Mouse (Mus musculus): ENCODE results near the gene Ppa2. TPM values are rescaled to one million over a fixed set of nuclear protein-coding genes. Genes with fewer than 3 reads are reported as not detected.

Gene Ppa2
- polyA plus RNA-seq, 1 experiment, result 51.0 TPM

DNA sequence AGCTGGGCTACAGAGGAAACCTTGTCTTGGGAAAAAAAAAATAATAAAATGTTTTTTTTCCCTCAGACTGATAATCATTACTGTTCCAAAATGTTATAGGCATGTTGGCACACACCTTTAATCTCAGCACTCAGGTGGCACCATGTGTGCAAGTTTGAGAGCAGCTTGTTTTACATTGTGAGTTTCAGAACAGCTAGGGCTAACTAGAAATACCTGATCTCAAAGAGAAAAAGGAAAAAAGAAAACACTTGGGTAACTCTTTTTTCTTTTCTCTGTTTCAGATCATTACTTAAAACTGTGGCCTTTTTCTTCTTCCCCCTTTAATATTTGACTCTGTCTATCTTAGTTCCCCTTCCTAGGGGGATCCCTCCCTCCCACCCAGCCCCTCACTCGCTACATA lies 51.5 kb downstream of the Ppa2 start:
- Histone ChIP-seq H3K4me3 (ENCODE audit: low read depth, low read length) (no peak overlapping the region), H3K9ac (ENCODE audit: low read depth, poor library complexity, severe bottlenecking) (no peak overlapping the region), H3K27me3 (ENCODE audit: control insufficient read depth, insufficient read depth, low read length, poor library complexity, severe bottlenecking) (no peaks in the 10 kb centered on the region), H3K9me3 (replicated peaks; ENCODE audit: control insufficient read depth, insufficient read depth, low read length, poor library complexity, severe bottlenecking) (no peaks in the 10 kb centered on the region), H3K36me3 (ENCODE audit: control insufficient read depth, insufficient read depth, low read length, poor library complexity, severe bottlenecking) (no peaks in the 10 kb centered on the region; the same call in 1 of the 2 replicates), H3K27ac (ENCODE audit: insufficient read depth, low read length) (no peak overlapping the region), H3K4me1 (ENCODE audit: control insufficient read depth, insufficient read depth, low read length) (no peaks in the 10 kb centered on the region)
- TF ChIP-seq POLR2A (IDR thresholded peaks at IDR 0.05; ENCODE audit: insufficient read depth, low read length) (no peak), EP300 (IDR thresholded peaks at IDR 0.05; ENCODE audit: insufficient read depth, low read depth, low read length) (no peak), CTCF (IDR thresholded peaks at IDR 0.05; ENCODE audit: low read depth, low read length) (no peak)

- H3K9ac ChIP-seq (ENCODE audit: low read depth, poor library complexity, severe bottlenecking), result no peak overlapping the region
- H3K4me3 ChIP-seq (ENCODE audit: low read depth, low read length), result no peak overlapping the region
- H3K36me3 ChIP-seq (ENCODE audit: control insufficient read depth, insufficient read depth, low read length, poor library complexity, severe bottlenecking), result no peaks in the 10 kb centered on the region
- H3K9me3 ChIP-seq (replicated peaks; ENCODE audit: control insufficient read depth, insufficient read depth, low read length, poor library complexity, severe bottlenecking), result no peaks in the 10 kb centered on the region
- no peaks in the 10 kb centered on the region for H3K27me3 ChIP-seq (ENCODE audit: control insufficient read depth, insufficient read depth, low read length, poor library complexity, severe bottlenecking)
- TF ChIP-seq POLR2A (IDR thresholded peaks at IDR 0.05; ENCODE audit: insufficient read depth, low read length), result no peak
- TF ChIP-seq CTCF (IDR thresholded peaks at IDR 0.05; ENCODE audit: low read depth, low read length), result no peak
- no peak for TF ChIP-seq EP300 (IDR thresholded peaks at IDR 0.05; ENCODE audit: insufficient read depth, low read depth, low read length)
- no peak overlapping the region for H3K27ac ChIP-seq (ENCODE audit: insufficient read depth, low read length)
- H3K4me1 ChIP-seq (ENCODE audit: control insufficient read depth, insufficient read depth, low read length), result no peaks in the 10 kb centered on the region
Observed at GRCm38 (mm10) chr3:133364138-133364537, 54.2 kb downstream of the Ppa2 start.

DNA sequence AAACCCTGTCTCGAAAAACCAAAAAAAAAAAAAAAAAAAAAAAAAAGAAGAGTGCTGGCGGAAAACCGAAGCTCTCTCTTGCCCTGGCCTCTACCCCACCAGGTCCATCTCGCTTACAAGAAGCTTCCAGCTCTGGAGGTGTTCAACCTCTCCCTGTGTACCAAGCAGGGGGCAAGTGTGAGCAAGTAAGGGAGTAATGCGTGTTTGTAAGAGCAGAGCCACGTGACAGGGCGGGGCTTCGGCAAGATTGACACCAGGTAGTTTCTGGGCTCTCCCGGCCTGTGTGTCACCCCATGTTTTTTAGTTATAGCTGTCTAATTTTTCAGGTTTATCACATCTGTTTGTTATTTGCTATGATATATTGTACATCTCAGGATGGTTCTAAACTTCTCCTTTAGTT lies 56.2 kb downstream of the Ppa2 start:
- Histone ChIP-seq H3K27ac (ENCODE audit: insufficient read depth, low read length) (no peak overlapping the region), H3K9me3 (replicated peaks; ENCODE audit: control insufficient read depth, insufficient read depth, low read length, poor library complexity, severe bottlenecking) (no peaks in the 10 kb centered on the region), H3K4me1 (ENCODE audit: control insufficient read depth, insufficient read depth, low read length) (no peaks in the 10 kb centered on the region), H3K27me3 (ENCODE audit: control insufficient read depth, insufficient read depth, low read length, poor library complexity, severe bottlenecking) (no peaks in the 10 kb centered on the region), H3K36me3 (ENCODE audit: control insufficient read depth, insufficient read depth, low read length, poor library complexity, severe bottlenecking) (0 out of 2 replicates have a peak, but pooled peaks cover 2% of the 10 kb centered on the region), H3K9ac (ENCODE audit: low read depth, poor library complexity, severe bottlenecking) (no peak overlapping the region), H3K4me3 (ENCODE audit: low read depth, low read length) (no peak overlapping the region)
- TF ChIP-seq EP300 (IDR thresholded peaks at IDR 0.05; ENCODE audit: insufficient read depth, low read depth, low read length), result no peak
- no peak for TF ChIP-seq POLR2A (IDR thresholded peaks at IDR 0.05; ENCODE audit: insufficient read depth, low read length)
- no peak for TF ChIP-seq CTCF (IDR thresholded peaks at IDR 0.05; ENCODE audit: low read depth, low read length)

DNA sequence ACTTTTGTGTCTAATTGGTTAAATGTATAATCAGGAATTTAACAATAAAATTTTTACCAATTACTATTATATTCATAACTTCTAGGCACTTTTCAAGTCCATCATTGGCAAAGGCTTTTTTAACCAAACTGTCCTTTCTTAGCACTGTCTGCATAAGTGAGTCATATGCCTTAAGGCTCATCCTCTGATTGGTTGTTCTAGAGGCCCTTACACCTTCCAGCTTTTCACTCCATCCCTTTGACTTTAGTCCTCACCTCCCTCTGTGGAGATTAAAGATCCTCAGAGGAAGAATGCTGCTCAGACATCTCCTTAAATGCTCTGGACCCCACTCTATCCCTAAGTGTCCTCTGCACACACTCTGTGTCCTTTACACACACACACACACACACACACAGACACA lies 68.3 kb downstream of the Ppa2 start:
- Histone ChIP-seq H3K27ac (ENCODE audit: insufficient read depth, low read length) (no peak overlapping the region), H3K9me3 (replicated peaks; ENCODE audit: control insufficient read depth, insufficient read depth, low read length, poor library complexity, severe bottlenecking) (peaks cover 17% of the 10 kb centered on the region), H3K4me3 (ENCODE audit: low read depth, low read length) (no peak overlapping the region), H3K9ac (ENCODE audit: low read depth, poor library complexity, severe bottlenecking) (no peak overlapping the region), H3K4me1 (ENCODE audit: control insufficient read depth, insufficient read depth, low read length) (no peaks in the 10 kb centered on the region), H3K27me3 (ENCODE audit: control insufficient read depth, insufficient read depth, low read length, poor library complexity, severe bottlenecking) (no peaks in the 10 kb centered on the region), H3K36me3 (ENCODE audit: control insufficient read depth, insufficient read depth, low read length, poor library complexity, severe bottlenecking) (peaks cover 4% of the 10 kb centered on the region; the same call in 1 of the 2 replicates)
- TF ChIP-seq POLR2A (IDR thresholded peaks at IDR 0.05; ENCODE audit: insufficient read depth, low read length) (no peak), CTCF (IDR thresholded peaks at IDR 0.05; ENCODE audit: low read depth, low read length) (no peak), EP300 (IDR thresholded peaks at IDR 0.05; ENCODE audit: insufficient read depth, low read depth, low read length) (no peak)

- H3K9ac ChIP-seq (ENCODE audit: low read depth, poor library complexity, severe bottlenecking), result no peak overlapping the region
- TF ChIP-seq EP300 (IDR thresholded peaks at IDR 0.05; ENCODE audit: insufficient read depth, low read depth, low read length), result no peak
- no peak for TF ChIP-seq CTCF (IDR thresholded peaks at IDR 0.05; ENCODE audit: low read depth, low read length)
- TF ChIP-seq POLR2A (IDR thresholded peaks at IDR 0.05; ENCODE audit: insufficient read depth, low read length), result no peak
Observed at GRCm38 (mm10) chr3:133379997-133380396, 70.1 kb downstream of the Ppa2 start.

GRCm38 (mm10) chr3:133381519-133381918 lies 71.6 kb downstream of the Ppa2 start:
- H3K9me3 ChIP-seq (replicated peaks; ENCODE audit: control insufficient read depth, insufficient read depth, low read length, poor library complexity, severe bottlenecking), result peaks cover 17% of the 10 kb centered on the region
- no peak for TF ChIP-seq EP300 (IDR thresholded peaks at IDR 0.05; ENCODE audit: insufficient read depth, low read depth, low read length)
- no peak for TF ChIP-seq CTCF (IDR thresholded peaks at IDR 0.05; ENCODE audit: low read depth, low read length)
- TF ChIP-seq POLR2A (IDR thresholded peaks at IDR 0.05; ENCODE audit: insufficient read depth, low read length), result no peak
- H3K36me3 ChIP-seq (ENCODE audit: control insufficient read depth, insufficient read depth, low read length, poor library complexity, severe bottlenecking), result peaks cover 4% of the 10 kb centered on the region; the same call in 1 of the 2 replicates

More at GRCm38 (mm10) chr3:133379997-133380396, 70.1 kb downstream of the Ppa2 start:
- Histone ChIP-seq H3K27me3 (ENCODE audit: control insufficient read depth, insufficient read depth, low read length, poor library complexity, severe bottlenecking) (no peaks in the 10 kb centered on the region), H3K4me3 (ENCODE audit: low read depth, low read length) (no peak overlapping the region), H3K9me3 (replicated peaks; ENCODE audit: control insufficient read depth, insufficient read depth, low read length, poor library complexity, severe bottlenecking) (peaks cover 17% of the 10 kb centered on the region), H3K36me3 (ENCODE audit: control insufficient read depth, insufficient read depth, low read length, poor library complexity, severe bottlenecking) (peaks cover 4% of the 10 kb centered on the region; the same call in 1 of the 2 replicates), H3K4me1 (ENCODE audit: control insufficient read depth, insufficient read depth, low read length) (no peaks in the 10 kb centered on the region), H3K27ac (ENCODE audit: insufficient read depth, low read length) (no peak overlapping the region)

More at GRCm38 (mm10) chr3:133381519-133381918, 71.6 kb downstream of the Ppa2 start:
- Histone ChIP-seq H3K9ac (ENCODE audit: low read depth, poor library complexity, severe bottlenecking) (no peak overlapping the region), H3K27ac (ENCODE audit: insufficient read depth, low read length) (no peak overlapping the region), H3K4me3 (ENCODE audit: low read depth, low read length) (no peak overlapping the region), H3K4me1 (ENCODE audit: control insufficient read depth, insufficient read depth, low read length) (no peaks in the 10 kb centered on the region), H3K27me3 (ENCODE audit: control insufficient read depth, insufficient read depth, low read length, poor library complexity, severe bottlenecking) (no peaks in the 10 kb centered on the region)

All from ES-Bruce4 (cell line).